Comparison of ENCODE assay signal across 8 mouse cellular contexts in the genomic region with DNA sequence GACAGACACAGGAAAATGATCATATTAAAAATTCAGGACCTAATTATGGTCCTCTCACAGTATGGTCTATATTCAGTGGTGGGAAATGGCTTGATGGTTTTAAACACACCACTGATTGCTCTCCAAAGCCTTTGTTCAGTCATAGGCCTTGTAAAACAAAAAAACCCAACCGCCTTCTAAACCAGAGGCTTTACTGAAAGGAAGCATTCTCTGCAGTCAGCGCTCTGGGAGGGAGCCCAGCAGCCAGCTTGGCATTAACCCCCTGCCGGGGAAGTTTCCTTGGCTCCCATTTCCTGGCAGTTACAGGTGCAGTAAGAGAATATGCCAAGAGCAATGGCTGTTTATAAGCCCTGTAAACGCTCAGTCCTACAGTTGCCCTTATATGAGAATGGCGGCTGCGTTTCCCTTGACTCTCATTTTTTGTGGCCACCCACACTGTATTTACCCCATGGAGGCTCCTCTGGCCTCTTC.
DNase-seq lines count a peak whose midpoint lies in the region; ATAC-seq lines count a peak whose summit lies in the region.
"Had no signal": no experiment of that assay in that cellular context is flagged by ENCODE, and none has a peak within 500 bp of the region (broad histone marks: within the 10 kb centered on the region; RNA-seq: fewer than 3 reads in every experiment).

No protein-coding gene starts in this region.

- no peak overlapping the region for H3K4me3 ChIP-seq in forebrain, embryonic 12.5 days (replicated peaks)
- no peak overlapping the region for H3K4me3 ChIP-seq in neural tube, embryonic 14.5 days (ENCODE audit: low read depth, low read length)
- H3K4me3 ChIP-seq: heart, adult 2 months had no signal

- H3K4me1 ChIP-seq in forebrain, embryonic 12.5 days = peaks cover 13% of the 10 kb centered on the region
- peaks cover 11% of the 10 kb centered on the region; the same call in 1 of the 2 replicates for H3K4me1 ChIP-seq in neural tube, embryonic 14.5 days (ENCODE audit: control insufficient read depth, insufficient read depth, low read length)

- H3K9me3 ChIP-seq in forebrain, embryonic 12.5 days = no peaks in the 10 kb centered on the region
- no peaks in the 10 kb centered on the region for H3K9me3 ChIP-seq in neural tube, embryonic 14.5 days (ENCODE audit: control insufficient read depth, low read length)

- no peaks in the 10 kb centered on the region for H3K36me3 ChIP-seq in forebrain, embryonic 12.5 days (replicated peaks)
- no peaks in the 10 kb centered on the region for H3K36me3 ChIP-seq in neural tube, embryonic 14.5 days (ENCODE audit: control insufficient read depth, insufficient read depth, low read length)

- ATAC-seq in forebrain, embryonic 12.5 days (ENCODE audit: low FRiP score) = peak; percentile 79
- peak; percentile 76 for ATAC-seq in neural tube, embryonic 14.5 days (ENCODE audit: low read depth)
- ATAC-seq in monocyte, adult 5-6 weeks (replicated peaks; ENCODE audit: insufficient number of reproducible peaks, low FRiP score, low TSS enrichment, poor library complexity, severe bottlenecking) = no peak

- 7% methylated on average over 6 of the region's 6 CpGs for WGBS in forebrain, embryonic 12.5 days
- 7% methylated on average over 6 of the region's 6 CpGs for WGBS in neural tube, embryonic 14.5 days

- H3K9ac ChIP-seq in forebrain, embryonic 12.5 days = no peak overlapping the region
- no peak overlapping the region for H3K9ac ChIP-seq in neural tube, embryonic 14.5 days (replicated peaks; ENCODE audit: low read depth, low read length)

- no peaks in the 10 kb centered on the region for H3K27me3 ChIP-seq in forebrain, embryonic 12.5 days
- H3K27me3 ChIP-seq in neural tube, embryonic 14.5 days (ENCODE audit: control insufficient read depth, insufficient read depth, low read length) = no peaks in the 10 kb centered on the region

- peak; percentile 29 for DNase-seq in ovary, postnatal 36 days (ENCODE audit: low spot score)
- no peak for DNase-seq in ovary, postnatal 14 days (ENCODE audit: low spot score)
- peak; percentile 16 for DNase-seq in layer of hippocampus, adult 9-10 months (ENCODE audit: low spot score)
- DNase-seq in yolk sac, embryonic 10.5 days (ENCODE audit: low spot score) = no peak

- H3K4me2 ChIP-seq in forebrain, embryonic 12.5 days = no peak overlapping the region
- no peak overlapping the region for H3K4me2 ChIP-seq in neural tube, embryonic 14.5 days (ENCODE audit: low read depth, low read length)

- H3K27ac ChIP-seq in forebrain, embryonic 12.5 days = peak overlapping the region; percentile 80
- H3K27ac ChIP-seq in neural tube, embryonic 14.5 days (ENCODE audit: low read depth, low read length) = peak overlapping the region; percentile 71; the same call in 1 of the 2 replicates
- H3K27ac ChIP-seq: heart, adult 2 months had no signal

Comparison
In these comparisons a context has a peak if more than half of its experiments do, and no peak if none do; other contexts are left out.
1. DNase-seq: peak in ovary, postnatal 36 days (single experiment) and layer of hippocampus, adult 9-10 months (single experiment); none in ovary, postnatal 14 days (single experiment) and yolk sac, embryonic 10.5 days (single experiment).